Mouse (Mus musculus): ENCODE measurements around the gene Cfap69. TPM values are rescaled to one million over a fixed set of nuclear protein-coding genes. Genes with fewer than 3 reads are reported as not detected.

Gene Cfap69
- polyA plus RNA-seq, 1 experiment from 2014 or later: 4.1 TPM

DNA sequence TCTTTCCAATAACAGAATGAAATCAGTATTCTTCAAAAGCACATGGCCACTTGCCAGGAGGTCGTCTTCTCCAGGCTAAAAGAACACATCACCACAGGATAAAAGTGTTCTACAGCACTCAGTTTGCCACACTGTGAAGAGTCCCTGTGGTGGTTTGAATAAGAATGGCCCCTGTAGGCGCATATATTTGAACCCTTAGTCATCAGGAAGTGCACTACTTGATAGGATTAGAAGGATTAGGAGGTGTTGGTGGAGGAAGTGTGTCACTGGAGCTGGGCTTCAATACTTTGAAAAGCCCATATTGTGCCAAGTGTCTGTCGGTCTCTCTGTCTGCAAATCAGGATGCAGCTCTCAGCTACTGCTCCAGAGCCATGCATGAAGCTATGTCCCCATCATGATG lies 123.7 kb downstream of the Cfap69 start:
- no peaks in the 10 kb centered on the region for H3K27me3 ChIP-seq
- H3K4me1 ChIP-seq: no peaks in the 10 kb centered on the region
- no peak overlapping the region for H3K27ac ChIP-seq
- no peak overlapping the region for H3K4me2 ChIP-seq
- H3K36me3 ChIP-seq: peaks cover 43% of the 10 kb centered on the region
- ATAC-seq (ENCODE audit: borderline replicate concordance, extremely low read depth, low FRiP score, low TSS enrichment): no peak
- WGBS: 65% methylated on average over 3 of the region's 3 CpGs
- H3K9me3 ChIP-seq: no peaks in the 10 kb centered on the region
- no peak overlapping the region for H3K4me3 ChIP-seq
- H3K9ac ChIP-seq: no peak overlapping the region

DNA sequence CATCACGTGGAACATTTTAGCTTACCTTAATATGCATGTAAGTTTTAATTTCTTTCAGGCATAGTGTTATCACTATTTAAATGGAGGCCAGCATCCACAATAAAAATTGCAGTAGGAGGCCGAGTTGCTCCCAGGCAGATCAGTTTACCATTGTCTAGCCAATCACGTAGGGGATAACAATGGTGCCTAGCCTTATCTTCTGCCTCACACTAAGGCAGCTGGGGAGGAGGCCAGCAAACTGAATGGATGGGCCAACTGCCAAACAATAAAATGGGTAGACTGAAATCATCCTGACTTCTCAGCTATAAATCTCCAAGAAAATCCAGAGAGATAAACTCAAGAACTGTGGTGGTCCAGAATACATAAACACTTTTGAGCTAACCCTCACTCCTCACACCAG lies 124.3 kb downstream of the Cfap69 start:
- Histone ChIP-seq H3K27ac (no peak overlapping the region), H3K4me1 (no peaks in the 10 kb centered on the region), H3K9me3 (no peaks in the 10 kb centered on the region), H3K4me3 (no peak overlapping the region), H3K36me3 (peaks cover 43% of the 10 kb centered on the region), H3K27me3 (no peaks in the 10 kb centered on the region), H3K4me2 (no peak overlapping the region), H3K9ac (no peak overlapping the region)
- ATAC-seq (ENCODE audit: borderline replicate concordance, extremely low read depth, low FRiP score, low TSS enrichment): no peak
- 71% methylated on average over 3 of the region's 3 CpGs for WGBS

DNA sequence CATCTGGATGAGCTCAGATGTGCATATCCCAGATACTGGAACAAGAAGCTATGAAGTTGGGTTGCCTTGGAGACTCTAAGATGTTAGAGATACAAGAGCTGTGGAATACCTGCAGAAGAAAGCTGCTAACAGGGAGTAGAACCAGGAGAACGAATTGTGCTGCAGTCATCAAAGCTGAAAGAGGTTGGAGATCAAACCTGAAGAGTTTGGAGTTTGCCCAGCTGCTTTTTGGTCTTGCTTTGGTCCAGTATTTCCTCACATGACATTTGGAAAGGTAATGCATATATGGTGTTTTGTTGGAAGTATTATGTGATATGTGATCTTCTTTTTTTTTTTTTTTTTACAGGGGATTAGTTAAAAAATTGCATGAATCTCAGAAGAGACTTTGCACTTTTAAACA lies 127.9 kb downstream of the Cfap69 start:
- no peak for ATAC-seq (ENCODE audit: borderline replicate concordance, extremely low read depth, low FRiP score, low TSS enrichment)

DNA sequence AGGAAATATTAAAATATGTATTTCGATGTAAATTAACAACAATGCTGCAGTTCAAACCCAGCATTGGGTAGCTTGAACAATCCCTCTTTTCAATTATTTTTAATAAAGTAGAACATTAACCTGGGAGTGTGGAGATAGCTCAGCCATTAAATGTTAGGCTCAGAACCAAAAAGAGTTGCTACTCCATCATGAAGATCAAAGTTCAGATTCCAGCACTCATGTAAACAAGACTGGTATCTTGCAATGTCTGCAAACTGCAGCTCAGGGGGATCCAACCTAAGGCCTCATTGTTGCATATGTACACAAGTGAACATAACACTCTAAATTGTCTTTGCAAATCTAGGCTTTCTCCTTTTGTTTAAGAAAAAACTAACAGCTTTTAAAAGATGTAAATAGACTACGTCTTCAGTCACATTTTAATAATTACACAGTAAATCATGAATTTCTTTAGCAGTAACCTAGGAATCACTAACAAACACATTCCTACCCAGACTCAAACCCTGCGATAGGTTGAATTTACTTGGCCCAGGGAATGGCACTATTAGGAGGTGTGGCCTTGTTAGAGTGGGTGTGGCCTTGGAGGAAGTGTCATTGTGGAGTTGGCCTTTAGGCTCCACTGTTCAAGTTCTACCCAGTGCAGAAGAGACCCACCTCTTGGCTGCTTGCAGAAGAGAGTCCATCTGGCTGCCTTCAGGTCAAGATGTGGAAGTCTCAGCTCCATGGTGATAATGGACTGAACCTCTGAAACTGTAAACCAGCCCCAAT lies 130.2 kb downstream of the Cfap69 start:
- Histone ChIP-seq H3K9ac (no peak overlapping the region), H3K36me3 (peaks cover 7% of the 10 kb centered on the region), H3K4me1 (no peaks in the 10 kb centered on the region), H3K27me3 (no peaks in the 10 kb centered on the region), H3K27ac (no peak overlapping the region), H3K9me3 (no peaks in the 10 kb centered on the region), H3K4me3 (no peak overlapping the region), H3K4me2 (no peak overlapping the region)
- ATAC-seq (ENCODE audit: borderline replicate concordance, extremely low read depth, low FRiP score, low TSS enrichment): no peak
- WGBS: 80% methylated on average over 3 of the region's 3 CpGs

More for the DNA sequence above, 127.9 kb downstream of the Cfap69 start:
- Histone ChIP-seq H3K36me3 (peaks cover 20% of the 10 kb centered on the region), H3K9ac (no peak overlapping the region), H3K4me2 (no peak overlapping the region), H3K27ac (no peak overlapping the region), H3K4me3 (no peak overlapping the region), H3K27me3 (no peaks in the 10 kb centered on the region), H3K9me3 (no peaks in the 10 kb centered on the region), H3K4me1 (no peaks in the 10 kb centered on the region)
- WGBS: 91% methylated on average over 1 of the region's 1 CpGs

Other genes with a start within 250 kb of the Cfap69 start
- 30.4 and 33.1 TPM in 2 replicates for gene Cdk14, start 243.9 kb downstream of the Cfap69 start, polyA plus RNA-seq (2015; fragmentation: Nextera tagmentation; extraction: Ambion mirVana)
- gene 1700015F17Rik, start 185.1 kb downstream of the Cfap69 start, polyA plus RNA-seq (2015; fragmentation: Nextera tagmentation; extraction: Ambion mirVana): not detected in 2 replicates
- 14.4 and 15.4 TPM in 2 replicates for gene Cldn12, start 149.3 kb downstream of the Cfap69 start, polyA plus RNA-seq (2015; fragmentation: Nextera tagmentation; extraction: Ambion mirVana)
- 23.2 and 24.7 TPM in 2 replicates for gene Gtpbp10, start 104.7 kb downstream of the Cfap69 start, polyA plus RNA-seq (2015; fragmentation: Nextera tagmentation; extraction: Ambion mirVana)
- 0.83 and 1.0 TPM in 2 replicates for gene Gm8773, start 90.4 kb downstream of the Cfap69 start, polyA plus RNA-seq (2015; fragmentation: Nextera tagmentation; extraction: Ambion mirVana)
- 3.7 and 3.8 TPM in 2 replicates for gene Steap2, start 30.3 kb upstream of the Cfap69 start, polyA plus RNA-seq (2015; fragmentation: Nextera tagmentation; extraction: Ambion mirVana)
- gene Steap1, start 85.1 kb upstream of the Cfap69 start, polyA plus RNA-seq (2015; fragmentation: Nextera tagmentation; extraction: Ambion mirVana): 2.5 and 3.0 TPM in 2 replicates